Mouse (Mus musculus): ENCODE measurements around the gene Ptpn1. TPM values are rescaled to one million over a fixed set of nuclear protein-coding genes. Genes with fewer than 3 reads are reported as not detected.

The Ptpn1 gene
- polyA plus RNA-seq, 1 experiment from 2014 or later, result 102 TPM

- no peak overlapping the region for H3K4me3 ChIP-seq (replicated peaks)
- WGBS, result 88% methylated on average over 6 of the region's 6 CpGs
- no peak for ATAC-seq
- no peak overlapping the region for H3K4me2 ChIP-seq (replicated peaks)
- H3K27me3 ChIP-seq, result no peaks in the 10 kb centered on the region
- no peak overlapping the region for H3K27ac ChIP-seq
- no peaks in the 10 kb centered on the region for H3K9me3 ChIP-seq
- no peak overlapping the region for H3K9ac ChIP-seq (replicated peaks)
- peaks cover 34% of the 10 kb centered on the region for H3K4me1 ChIP-seq (replicated peaks)
- H3K36me3 ChIP-seq, result no peaks in the 10 kb centered on the region
These were observed 18.8 kb downstream of the Ptpn1 start for GRCm38 (mm10) chr2:167950681-167951080.

GRCm38 (mm10) chr2:167951301-167952211, 19.7 kb downstream of the Ptpn1 start:
- Histone ChIP-seq H3K4me3 (replicated peaks) (no peak overlapping the region), H3K4me1 (replicated peaks) (peaks cover 30% of the 10 kb centered on the region), H3K4me2 (replicated peaks) (no peak overlapping the region), H3K9me3 (no peaks in the 10 kb centered on the region), H3K27ac (no peak overlapping the region), H3K9ac (replicated peaks) (no peak overlapping the region), H3K36me3 (no peaks in the 10 kb centered on the region), H3K27me3 (no peaks in the 10 kb centered on the region)
- 0 out of 2 replicates have a peak, but pooled peaks have one; percentile 17 for ATAC-seq
- 94% methylated on average over 13 of the region's 13 CpGs for WGBS

DNA sequence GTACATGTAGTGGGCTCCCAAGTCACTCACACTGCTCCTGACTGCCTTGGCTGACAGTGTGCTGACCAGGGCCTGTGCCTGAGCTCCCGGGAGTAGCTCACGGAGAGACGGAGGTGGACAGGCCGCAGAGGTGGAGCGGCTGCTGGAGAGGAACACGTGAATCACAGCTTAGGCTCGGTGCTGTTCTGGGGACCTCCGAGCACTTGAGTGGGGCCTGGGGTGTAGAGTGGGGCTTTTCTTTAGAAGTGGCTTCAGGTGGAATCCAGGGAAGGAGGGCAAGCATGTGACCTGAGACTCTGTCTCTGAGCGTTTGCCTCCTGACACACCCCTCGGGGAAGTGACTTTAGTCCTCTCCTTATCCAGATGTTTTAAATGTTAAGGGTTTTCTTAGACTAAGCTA, 22.0 kb downstream of the Ptpn1 start:
- H3K9ac ChIP-seq (replicated peaks), result no peak overlapping the region
- no peak overlapping the region for H3K4me2 ChIP-seq (replicated peaks)
- no peaks in the 10 kb centered on the region; the same call in 1 of the 2 replicates for H3K36me3 ChIP-seq
- H3K4me1 ChIP-seq (replicated peaks), result peaks cover 28% of the 10 kb centered on the region
- H3K27me3 ChIP-seq, result no peaks in the 10 kb centered on the region
- H3K4me3 ChIP-seq (replicated peaks), result no peak overlapping the region
- WGBS, result 90% methylated on average over 10 of the region's 10 CpGs
- ATAC-seq, result no peak
- no peak overlapping the region for H3K27ac ChIP-seq
- H3K9me3 ChIP-seq, result no peaks in the 10 kb centered on the region

GRCm38 (mm10) chr2:167954928-167955327, 23.1 kb downstream of the Ptpn1 start:
- no peak overlapping the region for H3K4me3 ChIP-seq (replicated peaks)
- 90% methylated on average over 7 of the region's 7 CpGs for WGBS
- no peak for ATAC-seq
- H3K4me1 ChIP-seq (replicated peaks), result peaks cover 26% of the 10 kb centered on the region
- H3K27ac ChIP-seq, result no peak overlapping the region
- no peaks in the 10 kb centered on the region; the same call in 1 of the 2 replicates for H3K36me3 ChIP-seq
- H3K27me3 ChIP-seq, result no peaks in the 10 kb centered on the region
- no peaks in the 10 kb centered on the region for H3K9me3 ChIP-seq
- no peak overlapping the region for H3K4me2 ChIP-seq (replicated peaks)
- no peak overlapping the region for H3K9ac ChIP-seq (replicated peaks)

GRCm38 (mm10) chr2:167957539-167957938, 25.7 kb downstream of the Ptpn1 start:
- 88% methylated on average over 1 of the region's 1 CpGs for WGBS
- Histone ChIP-seq H3K9me3 (no peaks in the 10 kb centered on the region), H3K4me2 (replicated peaks) (no peak overlapping the region), H3K27me3 (no peaks in the 10 kb centered on the region), H3K36me3 (no peaks in the 10 kb centered on the region; the same call in 1 of the 2 replicates), H3K9ac (replicated peaks) (no peak overlapping the region), H3K4me3 (replicated peaks) (no peak overlapping the region), H3K27ac (no peak overlapping the region), H3K4me1 (replicated peaks) (peaks cover 36% of the 10 kb centered on the region)
- no peak for ATAC-seq

DNA sequence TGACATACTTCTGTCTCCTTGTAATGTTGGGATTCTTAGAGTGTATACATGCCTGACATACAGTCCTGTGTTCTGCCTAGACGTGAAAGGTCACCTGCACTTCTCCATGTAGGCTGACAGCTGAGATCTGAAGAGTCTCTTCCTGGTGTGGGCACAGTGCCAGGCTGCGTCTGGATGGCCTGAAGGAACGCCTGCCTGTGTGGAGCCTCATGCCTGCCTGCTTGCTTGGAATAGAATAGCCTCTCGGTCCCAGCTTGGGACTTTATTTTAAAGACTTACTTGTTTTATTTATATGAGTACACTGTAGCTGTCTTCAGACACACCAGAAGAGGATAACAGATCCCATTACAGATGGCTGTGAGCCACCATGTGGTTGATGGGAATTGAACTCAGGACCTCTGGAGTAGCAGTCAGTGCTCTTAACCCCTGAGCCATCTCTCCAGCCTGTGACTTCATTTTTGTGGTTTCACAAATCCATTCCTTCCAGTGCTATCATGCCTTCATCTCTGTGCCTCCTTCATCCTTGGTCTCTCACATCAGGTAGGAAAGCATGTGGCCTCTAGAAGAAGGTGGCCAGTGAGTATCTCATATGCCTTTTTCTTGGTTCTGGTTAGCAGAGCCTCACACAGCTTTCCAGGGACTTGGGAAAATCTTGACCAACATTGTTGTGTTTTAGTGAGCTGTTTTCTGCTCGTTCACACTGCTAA, 26.4 kb downstream of the Ptpn1 start:
- no peak overlapping the region for H3K4me3 ChIP-seq (replicated peaks)
- no peak for ATAC-seq
- H3K27me3 ChIP-seq, result no peaks in the 10 kb centered on the region
- no peaks in the 10 kb centered on the region for H3K9me3 ChIP-seq
- 61% methylated on average over 5 of the region's 5 CpGs for WGBS
- H3K36me3 ChIP-seq, result peaks cover 2% of the 10 kb centered on the region
- no peak overlapping the region for H3K4me2 ChIP-seq (replicated peaks)
- H3K27ac ChIP-seq, result no peak overlapping the region
- H3K9ac ChIP-seq (replicated peaks), result no peak overlapping the region
- peaks cover 36% of the 10 kb centered on the region for H3K4me1 ChIP-seq (replicated peaks)

GRCm38 (mm10) chr2:167958843-167959242, 27.0 kb downstream of the Ptpn1 start:
- no peak for ATAC-seq
- Histone ChIP-seq H3K4me1 (replicated peaks) (peaks cover 36% of the 10 kb centered on the region), H3K4me3 (replicated peaks) (no peak overlapping the region), H3K27ac (no peak overlapping the region; the same call in 1 of the 2 replicates), H3K27me3 (no peaks in the 10 kb centered on the region), H3K4me2 (replicated peaks) (no peak overlapping the region), H3K36me3 (peaks cover 8% of the 10 kb centered on the region), H3K9me3 (no peaks in the 10 kb centered on the region), H3K9ac (replicated peaks) (no peak overlapping the region)
- WGBS, result 76% methylated on average over 4 of the region's 4 CpGs

GRCm38 (mm10) chr2:167959384-167959911, 27.6 kb downstream of the Ptpn1 start:
- no peak overlapping the region for H3K27ac ChIP-seq
- no peak overlapping the region; the same call in 1 of the 2 replicates for H3K9ac ChIP-seq (replicated peaks)
- H3K4me3 ChIP-seq (replicated peaks), result no peak overlapping the region
- peaks cover 36% of the 10 kb centered on the region for H3K4me1 ChIP-seq (replicated peaks)
- WGBS, result 75% methylated on average over 4 of the region's 4 CpGs
- ATAC-seq, result no peak
- H3K4me2 ChIP-seq (replicated peaks), result no peak overlapping the region
- peaks cover 15% of the 10 kb centered on the region for H3K36me3 ChIP-seq
- H3K9me3 ChIP-seq, result no peaks in the 10 kb centered on the region
- H3K27me3 ChIP-seq, result no peaks in the 10 kb centered on the region

- no peak overlapping the region for H3K4me2 ChIP-seq (replicated peaks)
- no peaks in the 10 kb centered on the region for H3K9me3 ChIP-seq
- H3K27me3 ChIP-seq, result no peaks in the 10 kb centered on the region
- H3K27ac ChIP-seq, result no peak overlapping the region
- H3K4me1 ChIP-seq (replicated peaks), result peaks cover 36% of the 10 kb centered on the region
- WGBS, result 83% methylated on average over 7 of the region's 7 CpGs
- H3K36me3 ChIP-seq, result peaks cover 20% of the 10 kb centered on the region
- H3K4me3 ChIP-seq (replicated peaks), result no peak overlapping the region
- H3K9ac ChIP-seq (replicated peaks), result no peak overlapping the region
- ATAC-seq, result no peak
These were observed 28.1 kb downstream of the Ptpn1 start for GRCm38 (mm10) chr2:167959996-167960395.

GRCm38 (mm10) chr2:167960584-167960983, 28.7 kb downstream of the Ptpn1 start:
- H3K9ac ChIP-seq (replicated peaks), result no peak overlapping the region
- H3K4me3 ChIP-seq (replicated peaks), result no peak overlapping the region
- peaks cover 26% of the 10 kb centered on the region for H3K36me3 ChIP-seq
- no peak overlapping the region for H3K4me2 ChIP-seq (replicated peaks)
- H3K9me3 ChIP-seq, result no peaks in the 10 kb centered on the region
- ATAC-seq, result no peak
- no peak overlapping the region for H3K27ac ChIP-seq
- 89% methylated on average over 8 of the region's 8 CpGs for WGBS
- no peaks in the 10 kb centered on the region for H3K27me3 ChIP-seq
- H3K4me1 ChIP-seq (replicated peaks), result peaks cover 36% of the 10 kb centered on the region

DNA sequence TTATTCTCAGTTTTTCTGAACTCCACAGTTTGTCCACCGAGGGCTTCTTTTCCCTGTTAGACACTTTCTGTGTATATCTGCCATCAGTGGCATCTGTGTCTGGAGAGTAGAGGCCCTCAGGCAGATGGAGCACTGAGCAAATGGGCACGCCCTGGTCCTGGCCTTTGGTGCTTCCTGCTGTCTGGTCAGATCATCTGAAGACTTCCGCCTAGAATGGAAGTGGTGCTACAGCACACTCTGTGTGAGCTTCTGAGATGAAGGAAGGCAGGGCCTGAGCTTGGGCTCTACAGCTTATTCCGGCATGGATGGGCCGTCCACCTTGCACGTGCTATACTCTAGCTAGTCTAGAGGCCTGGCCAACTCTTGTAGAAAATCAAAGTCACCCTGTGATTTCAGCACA, 30.5 kb downstream of the Ptpn1 start:
- Histone ChIP-seq H3K27ac (no peak overlapping the region), H3K4me3 (replicated peaks) (no peak overlapping the region), H3K4me2 (replicated peaks) (no peak overlapping the region), H3K36me3 (peaks cover 44% of the 10 kb centered on the region), H3K9me3 (no peaks in the 10 kb centered on the region), H3K27me3 (no peaks in the 10 kb centered on the region), H3K4me1 (replicated peaks) (peaks cover 36% of the 10 kb centered on the region), H3K9ac (replicated peaks) (no peak overlapping the region)
- no peak for ATAC-seq
- 95% methylated on average over 6 of the region's 6 CpGs for WGBS

GRCm38 (mm10) chr2:167963176-167963575, 31.3 kb downstream of the Ptpn1 start:
- WGBS, result 87% methylated on average over 4 of the region's 4 CpGs
- ATAC-seq, result no peak
- no peaks in the 10 kb centered on the region for H3K9me3 ChIP-seq
- H3K36me3 ChIP-seq, result peaks cover 52% of the 10 kb centered on the region
- no peak overlapping the region for H3K4me2 ChIP-seq (replicated peaks)
- H3K4me1 ChIP-seq (replicated peaks), result peaks cover 29% of the 10 kb centered on the region
- H3K27me3 ChIP-seq, result no peaks in the 10 kb centered on the region
- no peak overlapping the region for H3K9ac ChIP-seq (replicated peaks)
- no peak overlapping the region for H3K27ac ChIP-seq
- no peak overlapping the region for H3K4me3 ChIP-seq (replicated peaks)
